In genomic region chr8:11277602-11278051, GRCm38 (mm10) we compare ENCODE assay signal across 9 mouse cellular contexts. TPM values are rescaled to one million over a fixed set of nuclear protein-coding genes. Genes with fewer than 3 reads are reported as not detected.
DNase-seq lines count a peak whose midpoint lies in the region; ATAC-seq lines count a peak whose summit lies in the region.
"Had no signal": no experiment of that assay in that cellular context is flagged by ENCODE, and none has a peak within 500 bp of the region (broad histone marks: within the 10 kb centered on the region; RNA-seq: fewer than 3 reads in every experiment).

No protein-coding gene starts in this region.

- WGBS in hindbrain, embryonic 13.5 days = 86% methylated on average over 3 of the region's 3 CpGs
- 84% methylated on average over 3 of the region's 3 CpGs for WGBS in hindbrain, embryonic 12.5 days
- 82% methylated on average over 3 of the region's 3 CpGs for WGBS in heart, embryonic 11.5 days (ENCODE audit: insufficient replicate concordance)
- 69% methylated on average over 3 of the region's 3 CpGs for WGBS in limb, embryonic 15.5 days

- H3K4me3 ChIP-seq in hindbrain, embryonic 13.5 days = no peak overlapping the region
- no peak overlapping the region for H3K4me3 ChIP-seq in hindbrain, embryonic 12.5 days
- H3K4me3 ChIP-seq in heart, embryonic 11.5 days (ENCODE audit: low read depth, low read length) = no peak overlapping the region
- no peak overlapping the region for H3K4me3 ChIP-seq in limb, embryonic 15.5 days
- H3K4me3 ChIP-seq: liver, embryonic 15.5 days had no signal

- no peak overlapping the region for H3K4me2 ChIP-seq in hindbrain, embryonic 13.5 days
- no peak overlapping the region for H3K4me2 ChIP-seq in hindbrain, embryonic 12.5 days (replicated peaks)
- H3K4me2 ChIP-seq in heart, embryonic 11.5 days = no peak overlapping the region
- H3K4me2 ChIP-seq in limb, embryonic 15.5 days = no peak overlapping the region

- no peak overlapping the region for H3K9ac ChIP-seq in hindbrain, embryonic 13.5 days
- no peak overlapping the region for H3K9ac ChIP-seq in hindbrain, embryonic 12.5 days
- no peak overlapping the region for H3K9ac ChIP-seq in heart, embryonic 11.5 days (ENCODE audit: low read depth, low read length)
- no peak overlapping the region for H3K9ac ChIP-seq in limb, embryonic 15.5 days
- H3K9ac ChIP-seq: liver, embryonic 15.5 days had no signal

- peaks cover 29% of the 10 kb centered on the region for H3K4me1 ChIP-seq in hindbrain, embryonic 13.5 days (replicated peaks)
- H3K4me1 ChIP-seq in hindbrain, embryonic 12.5 days = peaks cover 25% of the 10 kb centered on the region
- peaks cover 61% of the 10 kb centered on the region for H3K4me1 ChIP-seq in heart, embryonic 11.5 days (ENCODE audit: control insufficient read depth, insufficient read depth, low read length)
- H3K4me1 ChIP-seq in limb, embryonic 15.5 days = peaks cover 51% of the 10 kb centered on the region

- ATAC-seq in hindbrain, embryonic 13.5 days (ENCODE audit: low FRiP score) = no peak
- no peak for ATAC-seq in hindbrain, embryonic 12.5 days (ENCODE audit: low FRiP score)
- ATAC-seq in heart, embryonic 11.5 days (replicated peaks; ENCODE audit: insufficient number of reproducible peaks, low FRiP score, low TSS enrichment) = no peak
- ATAC-seq in limb, embryonic 15.5 days (ENCODE audit: insufficient number of reproducible peaks, low FRiP score, low TSS enrichment, low read depth) = no peak
- ATAC-seq in frontal cortex, adult (ENCODE audit: low TSS enrichment) = no peak

- no peaks in the 10 kb centered on the region for H3K36me3 ChIP-seq in hindbrain, embryonic 13.5 days
- no peaks in the 10 kb centered on the region for H3K36me3 ChIP-seq in hindbrain, embryonic 12.5 days
- no peaks in the 10 kb centered on the region for H3K36me3 ChIP-seq in heart, embryonic 11.5 days (ENCODE audit: control insufficient read depth, insufficient read depth, low read length)
- no peaks in the 10 kb centered on the region for H3K36me3 ChIP-seq in limb, embryonic 15.5 days
- H3K36me3 ChIP-seq: liver, embryonic 15.5 days had no signal

- H3K27ac ChIP-seq in hindbrain, embryonic 13.5 days = peak overlapping the region; percentile 58; the same call in 1 of the 2 replicates
- no peak overlapping the region for H3K27ac ChIP-seq in hindbrain, embryonic 12.5 days
- 0 out of 2 replicates have a peak overlapping the region, but pooled peaks have one; percentile 43 for H3K27ac ChIP-seq in heart, embryonic 11.5 days (ENCODE audit: low read depth, low read length)
- peak overlapping the region; percentile 12 for H3K27ac ChIP-seq in limb, embryonic 15.5 days
- H3K27ac ChIP-seq: liver, embryonic 15.5 days had no signal

- peaks cover 8% of the 10 kb centered on the region; the same call in 1 of the 2 replicates for H3K27me3 ChIP-seq in hindbrain, embryonic 13.5 days
- H3K27me3 ChIP-seq in hindbrain, embryonic 12.5 days = peaks cover 4% of the 10 kb centered on the region; the same call in 1 of the 2 replicates
- H3K27me3 ChIP-seq in heart, embryonic 11.5 days (ENCODE audit: control insufficient read depth, insufficient read depth, low read length) = no peaks in the 10 kb centered on the region
- no peaks in the 10 kb centered on the region for H3K27me3 ChIP-seq in limb, embryonic 15.5 days

- H3K9me3 ChIP-seq in hindbrain, embryonic 13.5 days = no peaks in the 10 kb centered on the region
- H3K9me3 ChIP-seq in hindbrain, embryonic 12.5 days (replicated peaks) = no peaks in the 10 kb centered on the region
- H3K9me3 ChIP-seq in heart, embryonic 11.5 days (replicated peaks; ENCODE audit: control insufficient read depth, low read length) = no peaks in the 10 kb centered on the region
- no peaks in the 10 kb centered on the region for H3K9me3 ChIP-seq in limb, embryonic 15.5 days
- H3K9me3 ChIP-seq: liver, embryonic 15.5 days had no signal

- peak; percentile 54 for DNase-seq in NIH3T3 (ENCODE audit: low read depth)
- no peak for DNase-seq in embryo, embryonic 9.5 days (ENCODE audit: extremely low spot score)
- no peak for DNase-seq in right cerebral cortex, postnatal 10 days (ENCODE audit: low spot score in 2 of 2)

RNA-seq across cellular contexts. Expression of gene Col4a2, which starts 35.0 kb away (rescaled TPM):
- 41.6 and 42.4 TPM in 2 replicates for polyA plus RNA-seq in hindbrain, embryonic 13.5 days (2015; fragmentation: Nextera tagmentation; extraction: Ambion mirVana)
- polyA plus RNA-seq in hindbrain, embryonic 12.5 days (2016; fragmentation: Nextera tagmentation; extraction: Ambion mirVana) = 74.6 and 82.2 TPM in 2 replicates
- polyA plus RNA-seq in heart, embryonic 11.5 days (2014; fragmentation: Nextera tagmentation; extraction: Ambion mirVana) = 40.6 and 51.0 TPM in 2 replicates
- 77.4 and 83.3 TPM in 2 replicates for polyA plus RNA-seq in limb, embryonic 15.5 days (2015; fragmentation: Nextera tagmentation; extraction: Ambion mirVana)

RNA-seq across cellular contexts. Expression of gene Col4a1, which starts 35.0 kb away (rescaled TPM):
- polyA plus RNA-seq in hindbrain, embryonic 13.5 days (2015; fragmentation: Nextera tagmentation; extraction: Ambion mirVana) = 93.3 and 94.0 TPM in 2 replicates
- 157 TPM in 2 replicates for polyA plus RNA-seq in hindbrain, embryonic 12.5 days (2016; fragmentation: Nextera tagmentation; extraction: Ambion mirVana)
- polyA plus RNA-seq in heart, embryonic 11.5 days (2014; fragmentation: Nextera tagmentation; extraction: Ambion mirVana) = 150 and 187 TPM in 2 replicates
- polyA plus RNA-seq in limb, embryonic 15.5 days (2015; fragmentation: Nextera tagmentation; extraction: Ambion mirVana) = 172 and 209 TPM in 2 replicates
